Mouse (Mus musculus): ENCODE data around the gene Ano6. TPM values are rescaled to one million over a fixed set of nuclear protein-coding genes. Genes with fewer than 3 reads are reported as not detected.
"Not testable (repeated sequence)": the region's sequence is repeated elsewhere in the genome, so short reads cannot be mapped to it uniquely, and the experiment has no call there.

Gene Ano6
- polyA plus RNA-seq, 1 experiment from 2014 or later = 21.4 TPM

- Histone ChIP-seq H3K4me3 (no peak overlapping the region), H3K9ac (no peak overlapping the region), H3K27me3 (no peaks in the 10 kb centered on the region), H3K9me3 (replicated peaks) (no peaks in the 10 kb centered on the region), H3K27ac (no peak overlapping the region), H3K4me2 (no peak overlapping the region), H3K4me1 (peaks cover 5% of the 10 kb centered on the region; the same call in 1 of the 2 replicates), H3K36me3 (ENCODE audit: poor library complexity, severe bottlenecking) (0 out of 2 replicates have a peak, but pooled peaks cover 2% of the 10 kb centered on the region)
- 94% methylated on average over 9 of the region's 9 CpGs for WGBS
- no peak for ATAC-seq
These were observed 31.5 kb downstream of the Ano6 start for GRCm38 (mm10) chr15:95822099-95822498.

GRCm38 (mm10) chr15:95823383-95824306 is 33.0 kb downstream of the Ano6 start:
- 94% methylated on average over 13 of the region's 13 CpGs for WGBS
- no peak overlapping the region for H3K27ac ChIP-seq
- no peak overlapping the region for H3K4me3 ChIP-seq
- H3K36me3 ChIP-seq (ENCODE audit: poor library complexity, severe bottlenecking) = 0 out of 2 replicates have a peak, but pooled peaks cover 2% of the 10 kb centered on the region
- H3K4me2 ChIP-seq = no peak overlapping the region
- H3K27me3 ChIP-seq = no peaks in the 10 kb centered on the region
- no peak overlapping the region for H3K9ac ChIP-seq
- H3K4me1 ChIP-seq = peaks cover 14% of the 10 kb centered on the region
- no peak for ATAC-seq
- H3K9me3 ChIP-seq (replicated peaks) = no peaks in the 10 kb centered on the region

DNA sequence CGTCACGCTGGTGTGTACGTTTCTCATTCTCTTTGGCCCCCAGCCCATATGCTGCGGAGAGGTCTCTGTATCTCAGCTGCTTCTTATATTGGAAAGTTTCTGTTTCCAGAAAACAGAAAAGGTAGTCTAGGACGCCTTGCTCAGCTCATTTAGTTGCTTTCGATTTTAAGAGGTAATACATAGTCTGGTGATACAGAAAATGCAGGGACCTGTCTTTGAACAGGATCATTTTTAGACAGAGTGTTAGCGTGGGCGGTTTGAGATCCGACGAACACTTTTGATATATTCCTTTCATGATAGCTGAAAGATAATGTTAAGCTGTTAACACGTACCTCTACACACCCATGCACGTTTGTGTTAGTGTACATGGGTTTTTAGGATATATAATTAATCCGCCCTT is 35.9 kb downstream of the Ano6 start:
- H3K27ac ChIP-seq = no peak overlapping the region
- H3K9me3 ChIP-seq (replicated peaks) = no peaks in the 10 kb centered on the region
- no peaks in the 10 kb centered on the region for H3K36me3 ChIP-seq (ENCODE audit: poor library complexity, severe bottlenecking)
- no peak for ATAC-seq
- H3K9ac ChIP-seq = no peak overlapping the region
- peaks cover 33% of the 10 kb centered on the region for H3K4me1 ChIP-seq
- no peak overlapping the region for H3K4me2 ChIP-seq
- no peak overlapping the region for H3K4me3 ChIP-seq
- 92% methylated on average over 13 of the region's 13 CpGs for WGBS
- H3K27me3 ChIP-seq = no peaks in the 10 kb centered on the region

- no peak overlapping the region for H3K9ac ChIP-seq
- WGBS = 33% methylated on average over 11 of the region's 11 CpGs
- peak; percentile 21; the same call in 1 of the 2 replicates for ATAC-seq
These were observed 36.9 kb downstream of the Ano6 start for GRCm38 (mm10) chr15:95827465-95827971.

GRCm38 (mm10) chr15:95828018-95828646 is 37.5 kb downstream of the Ano6 start:
- 57% methylated on average over 8 of the region's 8 CpGs for WGBS
- not testable (repeated sequence) for H3K4me3 ChIP-seq; H3K36me3 ChIP-seq (ENCODE audit: poor library complexity, severe bottlenecking); ATAC-seq; H3K9ac ChIP-seq; H3K27me3 ChIP-seq; H3K27ac ChIP-seq; H3K9me3 ChIP-seq (replicated peaks)
- Histone ChIP-seq H3K4me1 (peaks cover 33% of the 10 kb centered on the region), H3K4me2 (peak overlapping the region; percentile 2; the same call in 1 of the 2 replicates)

More at GRCm38 (mm10) chr15:95827465-95827971, 36.9 kb downstream of the Ano6 start:
- Histone ChIP-seq H3K27me3 (no peaks in the 10 kb centered on the region), H3K4me3 (no peak overlapping the region), H3K9me3 (replicated peaks) (no peaks in the 10 kb centered on the region), H3K27ac (no peak overlapping the region), H3K36me3 (ENCODE audit: poor library complexity, severe bottlenecking) (no peaks in the 10 kb centered on the region), H3K4me1 (peaks cover 33% of the 10 kb centered on the region), H3K4me2 (peak overlapping the region; percentile 2; the same call in 1 of the 2 replicates)

- Histone ChIP-seq H3K4me3 (no peak overlapping the region), H3K9me3 (replicated peaks) (no peaks in the 10 kb centered on the region), H3K36me3 (ENCODE audit: poor library complexity, severe bottlenecking) (no peaks in the 10 kb centered on the region), H3K4me2 (no peak overlapping the region; the same call in 1 of the 2 replicates), H3K9ac (no peak overlapping the region), H3K27ac (no peak overlapping the region), H3K27me3 (no peaks in the 10 kb centered on the region), H3K4me1 (peaks cover 33% of the 10 kb centered on the region)
- whole genome bisulfite sequencing = 28% methylated on average over 10 of the region's 10 CpGs
- no peak for ATAC-seq
These were observed 38.1 kb downstream of the Ano6 start for GRCm38 (mm10) chr15:95828647-95829254.

DNA sequence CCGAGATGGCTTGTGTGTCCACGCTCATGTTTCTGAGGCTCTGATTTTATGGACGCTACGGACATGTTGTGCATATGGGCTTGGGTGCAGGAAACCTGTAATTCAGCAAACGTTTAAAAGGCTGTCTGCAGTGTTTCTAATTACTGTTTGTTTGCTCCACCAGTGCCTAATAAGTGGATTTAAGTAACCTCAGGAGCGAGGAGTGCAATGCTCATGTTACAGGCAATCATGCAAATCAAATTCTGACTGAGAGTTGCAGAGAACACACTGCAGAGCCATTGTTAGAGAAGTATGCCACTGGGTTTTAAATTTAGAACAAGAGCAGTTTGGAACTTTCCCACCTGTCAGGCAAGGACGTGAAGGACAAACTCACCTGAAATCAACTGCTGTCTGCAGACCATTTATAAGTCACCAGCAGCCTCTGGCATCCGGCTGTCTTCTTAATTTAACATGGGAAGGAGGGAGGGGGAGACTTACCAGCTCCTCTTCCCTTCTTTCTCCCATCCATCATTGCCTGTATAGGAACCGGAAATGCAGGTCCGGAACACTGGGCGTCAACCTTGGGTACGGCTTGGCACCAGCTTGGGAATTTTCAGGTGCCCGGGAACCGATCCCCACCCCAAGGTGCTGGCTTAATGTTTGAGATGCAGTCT is 39.0 kb downstream of the Ano6 start:
- H3K9ac ChIP-seq = no peak overlapping the region
- peaks cover 33% of the 10 kb centered on the region for H3K4me1 ChIP-seq
- H3K27ac ChIP-seq = no peak overlapping the region
- H3K36me3 ChIP-seq (ENCODE audit: poor library complexity, severe bottlenecking) = no peaks in the 10 kb centered on the region
- ATAC-seq = no peak
- H3K9me3 ChIP-seq (replicated peaks) = no peaks in the 10 kb centered on the region
- no peaks in the 10 kb centered on the region for H3K27me3 ChIP-seq
- WGBS = 56% methylated on average over 14 of the region's 14 CpGs
- no peak overlapping the region for H3K4me3 ChIP-seq
- H3K4me2 ChIP-seq = no peak overlapping the region

- Histone ChIP-seq H3K9ac (no peak overlapping the region), H3K27ac (no peak overlapping the region), H3K4me2 (no peak overlapping the region), H3K4me1 (peaks cover 33% of the 10 kb centered on the region), H3K27me3 (no peaks in the 10 kb centered on the region), H3K9me3 (replicated peaks) (no peaks in the 10 kb centered on the region), H3K36me3 (ENCODE audit: poor library complexity, severe bottlenecking) (no peaks in the 10 kb centered on the region), H3K4me3 (no peak overlapping the region)
- WGBS = 47% methylated on average over 12 of the region's 12 CpGs
- ATAC-seq = no peak
These were observed 39.5 kb downstream of the Ano6 start for GRCm38 (mm10) chr15:95830206-95830560.

GRCm38 (mm10) chr15:95833292-95833691 is 42.6 kb downstream of the Ano6 start:
- no peak for ATAC-seq
- H3K27ac ChIP-seq = no peak overlapping the region
- H3K9ac ChIP-seq = no peak overlapping the region
- 86% methylated on average over 9 of the region's 9 CpGs for WGBS
- H3K4me2 ChIP-seq = no peak overlapping the region
- no peak overlapping the region for H3K4me3 ChIP-seq
- H3K36me3 ChIP-seq (ENCODE audit: poor library complexity, severe bottlenecking) = no peaks in the 10 kb centered on the region
- no peaks in the 10 kb centered on the region for H3K27me3 ChIP-seq
- peaks cover 21% of the 10 kb centered on the region for H3K4me1 ChIP-seq
- H3K9me3 ChIP-seq (replicated peaks) = no peaks in the 10 kb centered on the region

GRCm38 (mm10) chr15:95836077-95836476 is 45.4 kb downstream of the Ano6 start:
- H3K9ac ChIP-seq = no peak overlapping the region
- ATAC-seq = no peak
- no peaks in the 10 kb centered on the region for H3K36me3 ChIP-seq (ENCODE audit: poor library complexity, severe bottlenecking)

DNA sequence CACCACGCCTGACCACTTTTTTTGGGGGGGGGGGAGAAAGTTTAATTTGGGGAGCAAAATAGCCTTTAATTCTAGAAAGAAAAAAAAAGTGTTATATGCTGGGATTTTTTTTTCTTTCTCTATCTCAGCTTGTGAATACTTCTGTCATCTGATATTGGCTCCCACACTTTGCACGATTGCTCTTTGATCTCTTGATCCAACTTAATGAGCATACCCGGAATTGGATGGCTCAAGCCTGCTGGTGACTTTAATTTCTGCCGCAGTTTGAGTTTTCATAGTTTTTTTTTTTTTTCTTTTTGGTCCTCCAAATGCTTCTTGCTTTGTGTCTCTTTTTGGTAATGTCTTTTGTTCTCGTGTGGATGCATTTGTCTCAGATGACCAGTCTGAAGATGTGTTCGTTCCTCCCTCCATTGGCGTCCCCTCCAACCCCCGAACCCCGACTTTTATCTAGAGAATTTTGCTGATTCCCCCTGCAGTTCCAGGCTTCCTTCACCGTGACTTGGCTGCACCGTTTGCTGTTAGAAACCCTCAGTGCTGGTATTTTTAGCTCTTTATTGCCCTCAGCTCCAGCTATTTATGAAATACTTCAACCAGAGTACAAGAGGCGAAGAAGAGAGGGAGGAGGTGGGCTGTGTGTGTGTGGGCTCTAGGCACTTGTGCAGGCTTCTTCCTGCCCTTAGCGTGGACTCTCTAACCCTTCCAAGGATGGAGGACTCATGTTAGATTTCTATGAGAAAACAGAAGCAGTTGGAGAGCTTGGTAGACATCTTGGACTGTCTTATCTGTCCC is 46.2 kb downstream of the Ano6 start:
- Histone ChIP-seq H3K4me2 (no peak overlapping the region), H3K4me1 (no peaks in the 10 kb centered on the region), H3K36me3 (ENCODE audit: poor library complexity, severe bottlenecking) (no peaks in the 10 kb centered on the region), H3K4me3 (no peak overlapping the region), H3K27ac (no peak overlapping the region), H3K9me3 (replicated peaks) (no peaks in the 10 kb centered on the region), H3K27me3 (no peaks in the 10 kb centered on the region), H3K9ac (no peak overlapping the region)
- no peak for ATAC-seq
- 58% methylated on average over 13 of the region's 13 CpGs for WGBS

More at GRCm38 (mm10) chr15:95836077-95836476, 45.4 kb downstream of the Ano6 start:
- no peak overlapping the region for H3K4me2 ChIP-seq
- H3K9me3 ChIP-seq (replicated peaks) = no peaks in the 10 kb centered on the region
- WGBS = 92% methylated on average over 4 of the region's 4 CpGs
- no peaks in the 10 kb centered on the region for H3K4me1 ChIP-seq
- H3K27ac ChIP-seq = no peak overlapping the region
- no peak overlapping the region for H3K4me3 ChIP-seq
- no peaks in the 10 kb centered on the region for H3K27me3 ChIP-seq

Data from forebrain, embryonic 13.5 days (tissue).